Mouse (Mus musculus) Patski (cell line): ENCODE measurements at regions not wholly inside any gene's neighbourhood (a gene's known extent, or its start where the extent isn't known, plus 50 kb on each side); places are given as distances from the start of the nearest gene placed in this dataset.

ENCODE experiments used
- ATAC-seq: fragments of 100-300 bp; one replicate; pipeline ENCODE4 v1.8.0; 2021
- CTCF ChIA-PET: fragments of 350-600 bp; sonication (Branson Sonifier 250); formaldehyde crosslinking; loops from one replicate; lab custom pipeline; 2022; ENCODE audit warnings: inconsistent platforms; lab: Charles Lee
- POLR2A ChIA-PET: fragments of 350-600 bp; sonication (Branson Sonifier 250); formaldehyde crosslinking; loops from one replicate; lab custom pipeline; 2022; ENCODE audit warnings: antibody characterized with exemption, inconsistent platforms; lab: Charles Lee
- DNase-seq: peaks from one replicate; pipeline ENCODE4 v3.0.0-alpha.2; 2011; ENCODE audit warnings: low read depth, low spot score
- H3K27me3 ChIP-seq: fragments of 371-371 bp; one replicate; pipeline ENCODE4 v1.5.1; 2021
- CTCF ChIP-seq: fragments of 100-300 bp; IDR thresholded peaks from one replicate; pipeline ENCODE4 v1.5.1; 2021
- in situ Hi-C: fragments of 300-500 bp; cut with MboI; formaldehyde crosslinking; loops from 3 replicates; pipeline ENCODE4 v1.11.1; 2018; ENCODE audit warnings: low pct_unique_long_range_greater_than_20kb, mixed read lengths

DNA sequence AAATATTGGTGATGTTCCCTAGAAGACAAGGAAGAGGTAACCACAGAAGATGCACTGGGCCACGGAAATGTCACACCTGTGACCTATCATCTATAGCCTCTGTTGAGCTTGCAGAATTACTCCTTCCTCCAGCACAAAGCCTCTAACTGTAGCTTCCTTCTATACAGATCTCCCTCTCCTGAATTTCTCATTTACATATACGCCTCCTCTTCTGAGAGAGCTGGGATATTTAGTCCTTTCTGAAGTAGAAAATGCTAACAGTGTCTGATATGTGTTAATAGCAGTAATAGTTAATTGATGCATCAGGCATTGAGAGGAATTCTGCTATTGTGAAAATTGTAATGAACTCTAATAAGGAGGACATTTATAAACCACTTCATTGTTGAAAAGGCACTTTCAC is 385.8 kb upstream of the Cited2 start:
- in situ Hi-C loops, result no loop called here
- no peak for ATAC-seq

DNA sequence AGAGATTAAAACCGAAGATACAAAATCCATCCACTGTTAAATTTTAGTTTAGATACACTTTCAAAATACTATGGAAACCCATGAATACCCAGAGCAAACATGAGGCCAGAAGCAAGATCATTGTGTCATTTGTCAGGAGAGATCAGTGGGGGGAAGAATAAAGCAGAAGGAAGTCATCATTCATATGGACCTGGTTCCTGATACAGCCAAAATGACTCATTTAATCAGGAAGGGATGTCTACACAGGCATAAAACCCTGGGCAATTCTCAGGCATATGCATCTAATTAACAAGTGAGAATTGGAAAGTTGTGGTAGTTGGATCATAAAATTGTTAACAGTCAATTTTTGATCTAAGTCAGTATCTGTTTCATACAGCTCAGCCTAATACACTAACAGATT is 379.2 kb upstream of the Cited2 start:
- in situ Hi-C loops, result no loop called here

More for the DNA sequence above, 385.8 kb upstream of the Cited2 start:
- no peaks in the 10 kb centered on the region for H3K27me3 ChIP-seq
- no peak for TF ChIP-seq CTCF
- ChIA-PET POLR2A (no interaction called here), CTCF (no interaction called here)
- DNase-seq, result no peak

DNA sequence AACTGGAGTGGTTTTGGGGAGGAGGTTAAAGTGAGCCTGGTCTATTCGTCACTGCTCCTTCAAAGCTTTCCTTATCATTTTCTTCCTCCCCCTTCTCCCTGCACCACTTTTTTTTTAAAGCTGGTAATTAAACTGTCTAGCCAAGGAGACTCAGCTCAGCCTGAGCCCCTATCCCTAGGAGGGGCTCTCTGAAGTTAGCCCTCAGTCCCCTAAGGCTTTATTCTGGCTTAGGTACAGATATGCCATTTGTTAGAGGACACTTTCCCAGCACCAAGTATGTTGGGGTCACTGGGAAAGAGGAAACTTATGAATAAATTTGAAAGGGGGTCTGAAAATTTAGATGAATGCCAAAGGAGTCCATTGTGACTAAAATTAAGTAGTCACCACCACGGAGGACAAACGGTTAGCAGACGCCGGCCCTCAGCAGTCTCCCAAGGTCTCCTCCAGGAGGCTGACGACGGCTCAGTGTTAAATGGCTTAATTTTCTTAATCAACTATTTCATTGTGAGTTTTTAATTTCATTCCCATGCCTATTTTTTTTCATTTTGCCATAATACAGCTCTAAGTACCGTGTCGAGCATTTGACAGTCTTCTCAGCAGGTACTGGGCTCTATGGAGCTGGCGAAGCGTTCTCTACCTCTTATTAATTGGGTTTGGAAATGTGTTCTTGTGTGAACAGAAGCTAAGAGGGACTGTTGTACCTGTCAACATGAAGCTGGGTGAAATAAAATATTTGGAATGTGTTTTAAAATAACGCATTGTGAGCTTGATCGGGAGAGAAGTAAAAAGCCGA is 370.6 kb upstream of the Cited2 start:
- in situ Hi-C loops, result no loop called here
- no peak for TF ChIP-seq CTCF
- no peak for ATAC-seq
- no peaks in the 10 kb centered on the region for H3K27me3 ChIP-seq
- CTCF ChIA-PET, result interaction anchor here (1.6 kb wide), 1 partner anchor 10 kb away, joined by 3 read pairs; no protein-coding TSS in a partner anchor
- POLR2A ChIA-PET, result interaction anchor here (0.6 kb wide), 1 partner anchor 552 kb away, joined by 3 read pairs; no protein-coding TSS in a partner anchor
- no peak for DNase-seq

More for the DNA sequence above, 379.2 kb upstream of the Cited2 start:
- ChIA-PET POLR2A (no interaction called here), CTCF (no interaction called here)
- DNase-seq (no peak), ATAC-seq (no peak)
- no peaks in the 10 kb centered on the region for H3K27me3 ChIP-seq
- TF ChIP-seq CTCF, result no peak

DNA sequence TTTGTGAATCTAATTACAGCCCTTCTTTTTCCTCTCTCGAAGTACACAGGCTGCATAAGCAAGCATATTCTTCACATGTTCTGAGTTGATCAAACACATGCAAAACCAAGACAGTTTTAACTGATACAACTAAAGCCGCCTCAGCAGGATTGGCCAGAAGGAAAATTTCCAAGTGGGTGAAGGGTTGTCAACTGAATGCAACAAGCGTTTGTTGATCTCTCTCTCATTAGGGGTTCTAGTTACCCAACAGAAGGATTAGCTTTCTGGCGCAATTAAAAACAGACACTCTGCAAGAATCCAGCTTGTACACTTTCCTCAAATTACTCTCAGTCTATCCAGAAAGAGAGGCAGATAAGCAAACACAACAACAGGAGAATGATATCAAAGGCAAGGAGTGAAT is 367.5 kb upstream of the Cited2 start:
- ATAC-seq (no peak), DNase-seq (no peak)
- CTCF ChIA-PET, result no interaction called here

DNA sequence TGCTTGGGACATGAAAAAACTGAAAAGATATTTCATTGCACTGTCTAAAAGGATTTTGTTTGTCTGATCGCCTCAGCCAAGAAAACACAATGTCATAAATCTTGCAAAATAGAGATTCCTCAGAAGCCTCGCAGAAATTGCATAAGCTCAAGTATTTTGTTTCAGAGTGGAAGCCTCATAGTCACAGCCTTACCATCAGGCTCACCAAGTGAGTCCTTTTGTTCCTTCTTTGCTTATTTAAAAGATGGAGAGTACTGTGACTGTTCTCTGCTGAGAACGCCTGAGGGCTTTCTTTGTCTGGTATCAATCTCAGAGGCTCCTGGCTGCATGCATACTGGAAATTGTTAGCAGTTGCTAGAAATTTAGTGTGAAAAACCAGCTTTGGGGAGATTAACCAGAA is 367.0 kb upstream of the Cited2 start:
- POLR2A ChIA-PET, result interaction anchor here (0.6 kb wide), 1 partner anchor 417 kb away, joined by 8 read pairs; no protein-coding TSS in a partner anchor
- CTCF ChIA-PET, result no interaction called here
- in situ Hi-C loops, result no loop called here
- H3K27me3 ChIP-seq, result no peaks in the 10 kb centered on the region
- ATAC-seq (no peak), DNase-seq (no peak)
- TF ChIP-seq CTCF, result no peak

More for the DNA sequence above, 367.5 kb upstream of the Cited2 start:
- in situ Hi-C loops, result no loop called here
- H3K27me3 ChIP-seq, result no peaks in the 10 kb centered on the region
- POLR2A ChIA-PET, result no interaction called here
- no peak for TF ChIP-seq CTCF

DNA sequence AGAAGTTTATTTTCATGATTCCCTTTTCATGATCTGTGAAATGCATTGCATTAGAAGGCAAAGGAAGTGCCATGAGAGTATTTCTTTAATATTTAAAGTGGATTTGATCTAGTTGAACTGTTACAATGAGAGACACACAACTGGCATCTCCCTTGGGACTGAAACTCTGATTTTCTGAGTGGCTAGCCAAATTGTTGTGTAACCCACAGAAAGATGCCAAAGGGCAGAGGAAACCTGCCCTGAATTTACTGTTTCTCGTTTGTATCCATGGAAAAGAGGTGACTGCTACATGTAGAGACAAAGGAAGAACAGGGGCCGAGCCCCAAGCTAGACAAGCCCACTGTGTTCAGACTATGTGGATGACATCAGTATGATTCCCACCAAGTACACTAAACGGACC is 360.4 kb upstream of the Cited2 start:
- no peaks in the 10 kb centered on the region for H3K27me3 ChIP-seq
- DNase-seq (no peak), ATAC-seq (no peak)
- ChIA-PET CTCF (interaction anchor here (1.0 to 1.5 kb wide), 2 partner anchors 10 kb away, joined by 3 to 4 read pairs; no protein-coding TSS in a partner anchor), POLR2A (no interaction called here)
- no peak for TF ChIP-seq CTCF
- in situ Hi-C loops, result no loop called here

DNA sequence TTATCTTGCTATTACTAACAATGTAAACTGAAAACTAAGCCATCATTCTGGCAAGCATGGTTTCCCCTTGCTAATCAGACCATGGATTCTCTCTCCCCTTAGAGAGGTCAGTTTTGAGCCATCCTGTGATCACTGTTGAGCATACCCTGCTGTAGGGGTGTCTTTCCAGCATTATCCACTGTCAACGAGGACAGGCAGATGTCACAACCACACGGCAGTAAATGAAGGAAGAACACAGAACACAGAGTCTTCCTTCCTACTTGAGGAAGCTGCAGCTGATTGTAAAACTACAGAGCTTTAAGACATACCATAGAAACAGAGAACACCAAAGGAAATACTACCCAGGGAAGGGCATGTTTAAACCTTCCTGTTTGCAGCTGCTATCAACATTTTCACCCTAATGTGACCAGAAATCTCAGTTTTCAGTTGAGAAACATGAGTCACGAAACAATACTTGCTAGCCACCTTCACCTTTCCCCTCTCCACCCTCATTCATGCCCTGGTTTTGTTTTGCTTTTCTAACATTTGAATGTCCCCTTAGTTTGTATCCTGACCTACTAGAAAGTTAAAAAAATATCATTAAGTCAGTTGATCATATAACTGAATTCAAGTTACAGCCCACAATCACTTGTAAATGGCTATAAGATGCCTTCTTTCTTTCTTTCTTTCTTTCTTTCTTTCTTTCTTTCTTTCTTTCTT is 356.8 kb upstream of the Cited2 start:
- POLR2A ChIA-PET, result no interaction called here
- no peaks in the 10 kb centered on the region for H3K27me3 ChIP-seq
- in situ Hi-C loops, result no loop called here
- no peak for TF ChIP-seq CTCF
- CTCF ChIA-PET, result no interaction called here
- ATAC-seq (no peak), DNase-seq (no peak)

DNA sequence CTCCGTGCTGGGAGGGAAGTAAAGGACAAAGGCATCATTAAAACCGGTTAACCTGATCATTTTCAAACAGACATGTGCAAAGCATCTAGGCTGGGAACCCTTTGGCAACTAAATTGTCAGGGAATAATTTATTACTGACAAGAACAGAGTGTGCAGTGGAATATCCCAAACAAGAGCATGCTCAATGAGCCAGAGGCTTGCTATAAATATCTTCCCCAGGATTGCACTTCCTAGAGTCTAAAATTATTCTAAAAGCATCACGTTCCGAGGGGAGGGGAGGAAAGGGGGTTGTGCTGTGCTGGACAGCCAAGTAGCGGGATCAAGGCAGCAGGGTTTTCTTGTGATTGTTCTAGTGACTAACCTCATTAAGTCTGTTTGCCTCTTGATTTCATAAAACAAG is 356.0 kb upstream of the Cited2 start:
- no peaks in the 10 kb centered on the region for H3K27me3 ChIP-seq
- ATAC-seq (no peak), DNase-seq (no peak)
- in situ Hi-C loops, result no loop called here
- no peak for TF ChIP-seq CTCF
- ChIA-PET CTCF (no interaction called here), POLR2A (no interaction called here)

DNA sequence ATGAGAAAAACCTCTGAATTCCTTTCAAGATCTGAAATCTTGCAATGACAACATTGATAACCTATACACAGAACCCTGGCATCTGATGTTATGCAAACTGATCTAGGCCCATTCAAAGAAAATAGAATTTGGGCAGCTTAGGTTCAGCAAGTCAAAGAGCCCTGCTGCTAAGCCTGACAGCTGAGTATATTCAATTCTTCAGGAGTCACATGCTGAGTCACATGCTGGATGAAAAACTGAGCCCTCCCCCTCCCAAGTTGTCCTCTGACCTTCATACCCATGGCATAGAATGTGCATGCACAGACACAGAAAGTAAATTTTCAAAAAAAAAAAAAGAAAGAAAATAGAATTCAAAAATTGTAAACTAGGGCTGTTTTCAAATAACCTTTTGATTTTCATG is 355.6 kb upstream of the Cited2 start:
- no peaks in the 10 kb centered on the region for H3K27me3 ChIP-seq
- DNase-seq, result no peak
- POLR2A ChIA-PET, result no interaction called here
- TF ChIP-seq CTCF, result no peak
- in situ Hi-C loops, result no loop called here
- CTCF ChIA-PET, result interaction anchor here (1.0 kb wide), 1 partner anchor 13 kb away, joined by 3 read pairs; no protein-coding TSS in a partner anchor
- no peak for ATAC-seq

DNA sequence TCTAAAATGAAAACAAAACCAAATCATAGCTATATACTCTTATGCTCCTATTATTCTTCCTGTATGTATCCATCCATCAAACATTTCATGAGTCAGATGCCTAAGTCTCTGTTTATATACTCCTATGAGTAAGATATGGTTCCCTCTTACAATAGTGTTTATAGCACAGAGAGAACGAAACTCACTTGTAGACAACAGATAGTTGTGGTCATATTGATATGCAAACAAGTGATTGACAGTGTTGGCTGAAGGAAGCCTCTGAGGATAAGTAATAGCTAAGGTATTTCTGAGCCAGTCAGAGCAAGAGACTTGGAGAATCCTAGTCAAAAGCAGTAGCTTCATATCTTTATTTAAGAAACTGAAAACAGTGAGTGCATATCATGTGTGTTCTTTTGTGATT is 354.4 kb upstream of the Cited2 start:
- no peak for ATAC-seq
- CTCF ChIA-PET, result interaction anchor here (1.0 kb wide), 1 partner anchor 12 kb away, joined by 3 read pairs; no protein-coding TSS in a partner anchor

DNA sequence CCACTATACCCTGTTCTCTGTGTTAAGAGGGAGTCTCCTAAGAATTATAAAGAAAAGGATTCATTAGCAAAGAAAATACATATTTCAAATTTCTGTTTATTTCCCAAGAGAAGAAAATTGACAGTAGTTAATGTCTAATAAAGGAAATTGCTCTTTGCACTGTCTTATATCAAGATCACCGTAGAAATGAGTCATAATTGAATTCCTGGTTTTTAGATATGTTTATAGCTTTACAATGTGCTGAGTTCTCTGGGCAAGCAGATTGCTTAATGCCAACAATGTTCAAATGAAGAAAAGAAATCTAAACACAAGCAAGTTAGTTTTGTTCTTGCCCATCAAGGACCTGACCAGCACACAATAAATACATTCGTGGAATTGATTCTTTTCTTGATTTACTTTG is 350.1 kb upstream of the Cited2 start:
- no peak for ATAC-seq
- ChIA-PET POLR2A (no interaction called here), CTCF (interaction anchor here (0.8 kb wide), 1 partner anchor 11 kb away, joined by 4 read pairs; no protein-coding TSS in a partner anchor)

More for the DNA sequence above, 354.4 kb upstream of the Cited2 start:
- in situ Hi-C loops, result no loop called here
- no peaks in the 10 kb centered on the region for H3K27me3 ChIP-seq
- POLR2A ChIA-PET, result interaction anchor here (0.5 to 0.6 kb wide), 2 partner anchors 37 to 191 kb away, joined by 3 read pairs; no protein-coding TSS in a partner anchor
- TF ChIP-seq CTCF, result no peak
- no peak for DNase-seq

More for the DNA sequence above, 350.1 kb upstream of the Cited2 start:
- no peak for DNase-seq
- H3K27me3 ChIP-seq, result no peaks in the 10 kb centered on the region
- TF ChIP-seq CTCF, result no peak
- in situ Hi-C loops, result no loop called here
